23 mouse cellular contexts compared by ENCODE assay signal in genomic region chr19:43462141-43462540, GRCm38 (mm10). TPM values are rescaled to one million over a fixed set of nuclear protein-coding genes. Genes with fewer than 3 reads are reported as not detected.
DNase-seq lines count a peak whose midpoint lies in the region; ATAC-seq and TF ChIP-seq lines count a peak whose summit lies in the region.
"Had no signal": no experiment of that assay in that cellular context is flagged by ENCODE, and none has a peak within 500 bp of the region (broad histone marks: within the 10 kb centered on the region; RNA-seq: fewer than 3 reads in every experiment).

No protein-coding gene starts in this region.

- no peak overlapping the region for H3K9ac ChIP-seq in liver, adult 2 months (ENCODE audit: low read depth, low read length)
- no peak overlapping the region for H3K9ac ChIP-seq in liver, embryonic 12.5 days
- H3K9ac ChIP-seq in midbrain, embryonic 11.5 days (ENCODE audit: low read length): no peak overlapping the region
- no peak overlapping the region for H3K9ac ChIP-seq in midbrain, postnatal 0 days (replicated peaks; ENCODE audit: low read length, poor library complexity, severe bottlenecking)

- no peak overlapping the region for H3K4me2 ChIP-seq in liver, embryonic 12.5 days
- no peak overlapping the region for H3K4me2 ChIP-seq in midbrain, embryonic 11.5 days
- no peak overlapping the region for H3K4me2 ChIP-seq in midbrain, postnatal 0 days (ENCODE audit: low read depth, low read length, poor library complexity, severe bottlenecking)

- peak; percentile 60 for DNase-seq in heart, adult 11 months
- DNase-seq in heart, adult 18-20 months: no peak
- peak; percentile 73 for DNase-seq in liver, adult 2 months (ENCODE audit: extremely low read depth, low read depth, low spot score)
- peak; percentile 6 for DNase-seq in midbrain, embryonic 11.5 days (ENCODE audit: low spot score, missing footprints)
- DNase-seq in midbrain, postnatal 0 days (ENCODE audit: low spot score): no peak
- DNase-seq: adrenal gland, adult 2 months; adrenal gland, adult 8-10 months; adrenal gland, postnatal 10 days; adrenal gland, postnatal 14 days; adrenal gland, postnatal 25 days; adrenal gland, postnatal 36 days; B cell, adult 2 months; cerebellum, adult 11 months; cerebellum, adult 11-12 months; cerebellum, adult 18-20 months had no signal

- H3K4me1 ChIP-seq in liver, adult 2 months (ENCODE audit: control insufficient read depth, insufficient read depth, low read length): peaks cover 5% of the 10 kb centered on the region; the same call in 1 of the 2 replicates
- H3K4me1 ChIP-seq in liver, embryonic 12.5 days: no peaks in the 10 kb centered on the region
- H3K4me1 ChIP-seq in midbrain, embryonic 11.5 days (ENCODE audit: control insufficient read depth, insufficient read depth, low read length): no peaks in the 10 kb centered on the region
- H3K4me1 ChIP-seq in midbrain, postnatal 0 days (ENCODE audit: insufficient read depth, low read length): no peaks in the 10 kb centered on the region

- TF ChIP-seq CTCF in liver, adult 2 months (IDR thresholded peaks at IDR 0.05; ENCODE audit: low read depth, low read length): no peak
- no peak for TF ChIP-seq CTCF in midbrain, postnatal 0 days (IDR thresholded peaks at IDR 0.05)

- H3K4me3 ChIP-seq in liver, adult 2 months (ENCODE audit: insufficient read depth, low read depth, low read length): no peak overlapping the region
- no peak overlapping the region for H3K4me3 ChIP-seq in liver, embryonic 12.5 days
- no peak overlapping the region for H3K4me3 ChIP-seq in midbrain, embryonic 11.5 days (ENCODE audit: low read depth, low read length)
- no peak overlapping the region for H3K4me3 ChIP-seq in midbrain, postnatal 0 days (ENCODE audit: low read depth, low read length)

- H3K27me3 ChIP-seq in liver, adult 2 months (ENCODE audit: control insufficient read depth, insufficient read depth, low read length): no peaks in the 10 kb centered on the region
- H3K27me3 ChIP-seq in liver, embryonic 12.5 days (replicated peaks): no peaks in the 10 kb centered on the region
- H3K27me3 ChIP-seq in midbrain, embryonic 11.5 days (ENCODE audit: control insufficient read depth, insufficient read depth, low read length): no peaks in the 10 kb centered on the region
- H3K27me3 ChIP-seq in midbrain, postnatal 0 days (ENCODE audit: insufficient read depth, low read length): no peaks in the 10 kb centered on the region
- H3K27me3 ChIP-seq: CH12.LX had no signal

- no peaks in the 10 kb centered on the region for H3K79me2 ChIP-seq in liver, adult 2 months (ENCODE audit: control insufficient read depth, insufficient read depth, low read length)

- 60% methylated on average over 3 of the region's 3 CpGs for WGBS in liver, adult 2 months
- WGBS in liver, embryonic 12.5 days (ENCODE audit: insufficient replicate concordance): 67% methylated on average over 3 of the region's 3 CpGs
- 97% methylated on average over 3 of the region's 3 CpGs for WGBS in midbrain, embryonic 11.5 days
- WGBS in midbrain, postnatal 0 days: 85% methylated on average over 3 of the region's 3 CpGs

- peak overlapping the region; percentile 57; the same call in 1 of the 2 replicates for H3K27ac ChIP-seq in liver, adult 2 months (replicated peaks; ENCODE audit: insufficient read depth, low read depth, low read length)
- H3K27ac ChIP-seq in liver, embryonic 12.5 days: no peak overlapping the region
- no peak overlapping the region for H3K27ac ChIP-seq in midbrain, embryonic 11.5 days (ENCODE audit: low read depth, low read length)
- H3K27ac ChIP-seq in midbrain, postnatal 0 days (ENCODE audit: low read depth, low read length): no peak overlapping the region

- H3K9me3 ChIP-seq in liver, embryonic 12.5 days (replicated peaks): no peaks in the 10 kb centered on the region
- no peaks in the 10 kb centered on the region for H3K9me3 ChIP-seq in midbrain, embryonic 11.5 days (ENCODE audit: control insufficient read depth, low read length)
- no peaks in the 10 kb centered on the region for H3K9me3 ChIP-seq in midbrain, postnatal 0 days (ENCODE audit: low read length)
- H3K9me3 ChIP-seq: G1E had no signal

- no peaks in the 10 kb centered on the region for H3K36me3 ChIP-seq in liver, adult 2 months (ENCODE audit: control insufficient read depth, insufficient read depth, low read length)
- H3K36me3 ChIP-seq in liver, embryonic 12.5 days: no peaks in the 10 kb centered on the region
- H3K36me3 ChIP-seq in midbrain, embryonic 11.5 days (ENCODE audit: control insufficient read depth, insufficient read depth, low read length): no peaks in the 10 kb centered on the region
- H3K36me3 ChIP-seq in midbrain, postnatal 0 days (ENCODE audit: insufficient read depth, low read length): no peaks in the 10 kb centered on the region

- no peak for TF ChIP-seq POLR2A in liver, adult 2 months (IDR thresholded peaks at IDR 0.05; ENCODE audit: extremely low read depth, insufficient read depth, low read length)

- no peak for ATAC-seq in liver, embryonic 12.5 days
- ATAC-seq in midbrain, embryonic 11.5 days (ENCODE audit: low FRiP score): no peak
- no peak for ATAC-seq in midbrain, postnatal 0 days (ENCODE audit: low FRiP score)
- ATAC-seq: activated CD4-positive, CD25-positive, alpha-beta regulatory T cell, adult 4 months; CD4-positive, CD25-positive, alpha-beta regulatory T cell, adult 4 months; Patski had no signal

RNA-seq across cellular contexts. Expression of gene Cnnm1, which starts 21.9 kb away (rescaled TPM):
- total RNA-seq in heart, adult 18-20 months (2021): under 1 TPM in 1 of 2 experiments, not detected in 1; 0.31 TPM
- 0.18 and 0.20 TPM in 2 replicates for total RNA-seq in liver, adult 2 months (2014; rRNA removed)
- 0.05 and 0.11 TPM in 2 replicates for polyA plus RNA-seq in liver, adult 2 months (2012; rRNA removed)
- polyA plus RNA-seq in liver, embryonic 12.5 days (2016; fragmentation: Nextera tagmentation; extraction: Ambion mirVana): 0.08 and 0.18 TPM in 2 replicates
- polyA plus RNA-seq in midbrain, embryonic 11.5 days (2014; fragmentation: Nextera tagmentation; extraction: Ambion mirVana): 0.26 and 0.28 TPM in 2 replicates
- total RNA-seq in midbrain, postnatal 0 days (2014; rRNA removed): 7.5 and 9.7 TPM in 2 replicates
- 2.7 and 3.3 TPM in 2 replicates for polyA plus RNA-seq in midbrain, postnatal 0 days (2015; fragmentation: Nextera tagmentation; extraction: Ambion mirVana)
- total RNA-seq: CH12.LX, MEL had no signal
- polyA plus RNA-seq: activated CD4-positive, CD25-positive, alpha-beta regulatory T cell, adult 4 months; C2C12; CD4-positive, CD25-positive, alpha-beta regulatory T cell, adult 4 months; Patski had no signal

Comparison
In these comparisons a context has a peak if more than half of its experiments do, and no peak if none do; other contexts are left out.
1. DNase-seq: peak in heart, adult 11 months (single experiment), liver, adult 2 months (single experiment) and midbrain, embryonic 11.5 days (single experiment); none in heart, adult 18-20 months (0 of 2) and midbrain, postnatal 0 days (single experiment).